Mouse (Mus musculus): ENCODE measurements around the gene Elovl7. TPM values are rescaled to one million over a fixed set of nuclear protein-coding genes. Genes with fewer than 3 reads are reported as not detected.

Elovl7 gene
- polyA plus RNA-seq, 1 experiment = 0.27 TPM

DNA sequence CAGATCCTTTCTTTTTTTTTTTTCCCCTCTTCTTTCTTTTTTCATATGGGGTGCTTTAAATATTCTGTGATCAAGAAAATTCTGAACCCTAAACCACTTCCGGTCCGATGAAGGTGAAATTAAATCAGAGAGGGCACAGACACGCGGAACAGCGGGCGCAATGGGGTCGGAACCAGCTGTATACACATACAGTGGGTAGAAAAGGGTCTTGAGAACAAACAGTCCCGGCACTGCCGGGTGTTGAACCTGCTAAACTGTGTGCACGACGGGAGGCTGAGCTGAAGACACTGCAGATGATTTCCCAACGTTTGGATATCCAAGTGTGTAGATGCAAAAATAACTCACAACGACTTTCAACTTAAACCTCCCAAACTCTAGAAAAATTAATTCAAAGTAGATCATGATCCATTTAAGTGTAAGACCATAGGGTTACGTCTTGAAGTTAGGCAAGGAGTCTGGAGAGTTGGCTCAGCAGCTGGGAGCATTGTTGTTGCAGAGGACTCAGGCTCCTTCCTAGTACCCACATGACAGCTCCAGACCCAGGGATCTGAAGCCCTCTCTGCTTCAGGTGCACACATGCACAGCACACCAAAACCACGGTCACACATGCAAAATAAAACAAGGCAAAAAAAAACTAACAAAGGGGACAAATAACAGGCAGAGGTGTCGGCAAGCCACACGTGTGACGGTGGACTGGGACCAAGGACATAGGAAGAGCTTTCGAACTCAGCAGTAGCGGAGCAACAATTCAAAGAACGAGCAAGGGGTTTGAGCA is 114.4 kb downstream of the Elovl7 start:
- no peak overlapping the region for H3K4me3 ChIP-seq (ENCODE audit: insufficient read depth, low read length)
- no peak for TF ChIP-seq CTCF (IDR thresholded peaks at IDR 0.05; ENCODE audit: low read depth, low read length)
- TF ChIP-seq POLR2A (IDR thresholded peaks at IDR 0.05; ENCODE audit: borderline replicate concordance, low read depth, low read length) = no peak
- H3K4me1 ChIP-seq (ENCODE audit: control insufficient read depth, insufficient read depth, low read length) = no peaks in the 10 kb centered on the region
- no peak overlapping the region for H3K27ac ChIP-seq (ENCODE audit: insufficient read depth, low read depth, low read length)

- no peak for TF ChIP-seq POLR2A (IDR thresholded peaks at IDR 0.05; ENCODE audit: borderline replicate concordance, low read depth, low read length)
- no peak for TF ChIP-seq CTCF (IDR thresholded peaks at IDR 0.05; ENCODE audit: low read depth, low read length)
- Histone ChIP-seq H3K4me1 (ENCODE audit: control insufficient read depth, insufficient read depth, low read length) (peaks cover 4% of the 10 kb centered on the region), H3K4me3 (ENCODE audit: insufficient read depth, low read length) (no peak overlapping the region), H3K27ac (ENCODE audit: insufficient read depth, low read depth, low read length) (no peak overlapping the region)
Observed at GRCm38 (mm10) chr13:108329693-108330092, 115.5 kb downstream of the Elovl7 start.

Other genes with a start within 250 kb of the Elovl7 start
- 77.9 and 82.5 TPM in 2 replicates for gene Smim15, start 170.0 kb upstream of the Elovl7 start, polyA plus RNA-seq (2012; ENCODE audit: insufficient read depth, insufficient read length, missing spikeins)
- gene Ndufaf2, start 55.8 kb upstream of the Elovl7 start, polyA plus RNA-seq (2012; ENCODE audit: insufficient read depth, insufficient read length, missing spikeins) = 21.5 and 22.0 TPM in 2 replicates
- gene Ercc8, start 55.7 kb upstream of the Elovl7 start, polyA plus RNA-seq (2012; ENCODE audit: insufficient read depth, insufficient read length, missing spikeins) = 2.4 and 3.1 TPM in 2 replicates
- 4.8 and 5.9 TPM in 2 replicates for gene Depdc1b, start 101.9 kb downstream of the Elovl7 start, polyA plus RNA-seq (2012; ENCODE audit: insufficient read depth, insufficient read length, missing spikeins)
- 1.8 and 2.1 TPM in 2 replicates for gene Pde4d, start 235.5 kb downstream of the Elovl7 start, polyA plus RNA-seq (2012; ENCODE audit: insufficient read depth, insufficient read length, missing spikeins)

Data from bone marrow macrophage, adult 2 months (primary cell).